Mouse (Mus musculus) myocyte (in vitro differentiated cells): Measurements from ENCODE around the gene Plxnd1.

Experiments
- MAX ChIP-seq: IDR thresholded peaks from one replicate; pipeline ENCODE4 v1.6.1; 2011; ENCODE audit warnings: low read depth, mild to moderate bottlenecking, control low read depth
- MYOG ChIP-seq, 3 experiments: IDR thresholded peaks; one replicate each; pipeline ENCODE4 v1.6.1; 2011; ENCODE audit warnings: control low read depth in 2 of 3, low read depth in 2 of 3, mild to moderate bottlenecking in 2 of 3; ENCODE audit not compliant: insufficient read length in 2 of 3, control insufficient read depth in 1 of 3, insufficient read depth in 1 of 3
- POLR2A ChIP-seq: IDR thresholded peaks from one replicate; pipeline ENCODE4 v1.6.1; 2011; ENCODE audit warnings: low read depth, mild to moderate bottlenecking, control low read depth, moderate library complexity; ENCODE audit not compliant: insufficient read length
- REST ChIP-seq: IDR thresholded peaks from one replicate; pipeline ENCODE4 v1.6.1; 2011; ENCODE audit warnings: mild to moderate bottlenecking, control low read depth, moderate library complexity; ENCODE audit not compliant: insufficient read depth, insufficient read length
- TCF12 ChIP-seq: IDR thresholded peaks from one replicate; pipeline ENCODE4 v1.6.1; 2011; ENCODE audit warnings: mild to moderate bottlenecking, control low read depth; ENCODE audit not compliant: poor library complexity, insufficient read depth, severe bottlenecking
- USF1 ChIP-seq: IDR thresholded peaks from one replicate; pipeline ENCODE4 v1.6.1; 2011; ENCODE audit warnings: low read depth, mild to moderate bottlenecking, control low read depth, moderate library complexity

DNA sequence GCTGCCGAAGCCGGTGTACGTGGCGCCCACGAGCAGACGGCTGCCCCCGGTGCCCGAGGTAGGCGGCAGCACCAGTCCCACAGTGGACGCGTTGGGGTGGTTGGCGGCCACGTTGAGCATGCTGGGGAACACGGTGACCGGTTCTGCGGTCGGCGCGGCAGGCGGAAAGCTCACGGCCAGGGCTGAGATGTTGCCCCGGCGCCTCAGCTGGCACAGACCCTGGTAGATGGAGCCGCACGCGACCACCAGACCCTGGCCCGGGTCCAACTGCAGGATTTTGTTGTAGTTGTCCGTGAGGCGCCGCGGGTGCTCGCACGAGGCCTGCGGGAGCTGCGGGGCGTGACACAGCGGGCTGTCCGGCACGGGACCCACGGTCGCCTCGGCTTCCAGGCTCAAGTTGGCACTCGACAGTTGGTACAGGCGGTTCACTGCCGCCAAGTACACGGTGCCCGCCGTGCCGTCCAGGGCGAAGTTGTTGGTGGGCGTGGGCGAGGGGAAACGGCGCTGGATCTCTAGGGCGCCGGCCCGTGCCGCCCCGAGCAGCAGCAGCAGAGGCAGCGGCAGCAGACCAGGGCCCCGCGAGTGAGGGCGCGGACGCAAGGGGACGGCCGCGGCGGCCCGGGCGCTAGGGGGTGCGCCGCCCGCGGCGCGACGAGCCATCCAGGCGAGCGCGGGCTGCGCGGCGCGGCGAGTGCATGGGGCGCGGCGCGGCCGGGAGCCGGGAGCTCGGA lies 494 bp downstream of the Plxnd1 start:
- TF ChIP-seq USF1, result no peak
- no peak for TF ChIP-seq REST
- no peak for TF ChIP-seq TCF12
- no peak for TF ChIP-seq POLR2A
- no peak for TF ChIP-seq MYOG (IDR thresholded peaks at IDR 0.05; ENCODE audit: control insufficient read depth in 1 of 3, insufficient read depth in 1 of 3, insufficient read length in 2 of 3, low read depth in 2 of 3)
- no peak for TF ChIP-seq MAX
